Mouse (Mus musculus) embryonic fibroblast, embryonic 13.5 days (primary cell): ENCODE data around the gene Rock2.

ENCODE experiments used
- CTCF ChIP-seq: IDR thresholded peaks from 2 replicates; pipeline ENCODE4 v1.5.1; 2011; ENCODE audit warnings: mild to moderate bottlenecking, control low read depth, low read length, moderate library complexity, borderline replicate concordance; ENCODE audit not compliant: insufficient read depth
- POLR2A ChIP-seq: IDR thresholded peaks from 2 replicates; pipeline ENCODE4 v1.6.1; 2011; ENCODE audit warnings: low read depth, mild to moderate bottlenecking, control low read depth, low read length, moderate library complexity

DNA sequence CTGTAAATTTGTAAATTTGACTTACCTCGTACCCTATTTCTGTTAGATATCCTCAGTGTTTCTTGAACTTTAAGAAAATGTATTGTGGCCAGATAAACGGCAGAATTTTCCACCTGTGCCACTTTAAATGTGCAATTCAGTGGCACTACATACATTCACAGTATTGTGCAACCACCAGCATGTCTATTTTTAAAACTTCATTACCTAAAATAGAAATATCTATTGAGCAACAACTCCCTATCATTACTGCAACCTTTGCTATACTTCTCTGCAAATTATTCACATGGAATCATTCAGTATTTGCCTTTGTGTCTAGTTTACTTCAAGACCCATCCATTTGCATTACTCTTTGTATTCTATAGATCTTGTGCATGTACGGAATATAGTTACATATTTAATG, 17.9 kb downstream of the Rock2 start:
- TF ChIP-seq POLR2A: no peak
- TF ChIP-seq CTCF: no peak
